Mouse (Mus musculus): ENCODE measurements around the gene Olfr297. TPM values are rescaled to one million over a fixed set of nuclear protein-coding genes. Genes with fewer than 3 reads are reported as not detected.

Gene Olfr297
- polyA plus RNA-seq (2015; fragmentation: Nextera tagmentation; extraction: Ambion mirVana) = not detected in 2 replicates

DNA sequence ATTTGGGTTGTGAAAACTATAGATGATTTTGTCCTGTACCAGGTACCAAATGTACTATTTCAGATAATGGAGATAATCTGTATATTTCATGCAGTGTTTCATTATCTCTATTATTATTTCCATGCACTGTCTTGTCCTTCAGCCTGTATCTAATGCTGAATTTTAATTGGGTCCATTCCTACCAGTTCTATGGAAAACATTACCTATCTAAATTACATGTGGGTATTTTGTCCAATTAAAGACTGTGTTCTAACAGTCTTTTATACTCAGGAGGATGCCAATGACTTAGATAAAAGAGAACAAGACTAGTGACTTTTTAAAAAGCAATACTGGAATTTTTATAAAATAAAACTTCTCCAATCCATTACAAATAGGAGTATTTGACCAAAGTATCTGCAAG, at the start of gene Olfr297:
Olfr297 (plus strand) TSS at position 301 of the 400 bp plus-strand sequence.
- H3K4me2 ChIP-seq (replicated peaks; ENCODE audit: low read depth) = no peak within 1 kb of the TSS
- no peaks in the 10 kb centered on the region for H3K27me3 ChIP-seq (replicated peaks; ENCODE audit: control insufficient read depth, insufficient read depth, low read length)
- no peak within 1 kb of the TSS for H3K9ac ChIP-seq (ENCODE audit: low read depth, low read length)
- no peaks in the 10 kb centered on the region for H3K4me1 ChIP-seq (replicated peaks; ENCODE audit: control insufficient read depth, insufficient read depth, low read length)
- H3K4me3 ChIP-seq (ENCODE audit: low read depth, low read length) = no peak within 1 kb of the TSS
- H3K27ac ChIP-seq (ENCODE audit: low read depth, low read length) = no peak within 1 kb of the TSS
- TF ChIP-seq CTCF (IDR thresholded peaks at IDR 0.05; ENCODE audit: low read depth) = no peak
- ATAC-seq = no peak
- no peaks in the 10 kb centered on the region for H3K36me3 ChIP-seq (ENCODE audit: control insufficient read depth, insufficient read depth)
- no peaks in the 10 kb centered on the region for H3K9me3 ChIP-seq (ENCODE audit: control insufficient read depth)

DNA sequence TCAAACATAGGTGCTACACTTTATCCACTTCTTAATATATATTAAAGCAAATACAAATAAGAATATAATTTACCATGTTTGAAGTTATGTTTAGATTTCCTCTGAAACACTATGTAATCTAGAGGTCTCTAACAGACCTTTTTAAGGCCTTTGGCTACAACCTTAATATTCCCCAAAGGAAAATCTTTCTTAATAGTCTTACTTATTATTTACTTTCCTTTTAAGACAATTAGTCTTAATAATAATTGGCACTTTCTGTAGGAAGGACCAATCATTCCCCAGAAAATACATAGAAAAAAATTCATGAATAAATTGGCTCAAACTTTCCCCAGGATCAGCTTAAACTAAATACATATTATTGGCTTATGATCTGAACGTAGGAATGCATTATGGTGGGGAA, 27.4 kb upstream of the Olfr297 start, which contains the start of gene Olfr298:
Olfr298 (minus strand) TSS at position 101 of the 400 bp plus-strand sequence.
- no peak for ATAC-seq
- no peaks in the 10 kb centered on the region for H3K9me3 ChIP-seq (ENCODE audit: control insufficient read depth)
- no peaks in the 10 kb centered on the region for H3K4me1 ChIP-seq (replicated peaks; ENCODE audit: control insufficient read depth, insufficient read depth, low read length)
- no peak within 1 kb of the TSS for H3K27ac ChIP-seq (ENCODE audit: low read depth, low read length)
- H3K9ac ChIP-seq (ENCODE audit: low read depth, low read length) = no peak within 1 kb of the TSS
- no peak for TF ChIP-seq CTCF (IDR thresholded peaks at IDR 0.05; ENCODE audit: low read depth)
- WGBS = 81% methylated on average over 1 of the region's 1 CpGs
- no peaks in the 10 kb centered on the region for H3K27me3 ChIP-seq (replicated peaks; ENCODE audit: control insufficient read depth, insufficient read depth, low read length)
- H3K4me3 ChIP-seq (ENCODE audit: low read depth, low read length) = no peak within 1 kb of the TSS
- H3K4me2 ChIP-seq (replicated peaks; ENCODE audit: low read depth) = no peak within 1 kb of the TSS
- no peaks in the 10 kb centered on the region for H3K36me3 ChIP-seq (ENCODE audit: control insufficient read depth, insufficient read depth)

Other genes starting within 250 kb of the Olfr297 start
- not detected in 2 replicates for gene Olfr310, start 242.8 kb upstream of the Olfr297 start, polyA plus RNA-seq (2015; fragmentation: Nextera tagmentation; extraction: Ambion mirVana)
- not detected in 2 replicates for gene Olfr309, start 206.3 kb upstream of the Olfr297 start, polyA plus RNA-seq (2015; fragmentation: Nextera tagmentation; extraction: Ambion mirVana)
- not detected in 2 replicates for gene Olfr308, start 194.3 kb upstream of the Olfr297 start, polyA plus RNA-seq (2015; fragmentation: Nextera tagmentation; extraction: Ambion mirVana)
- gene Olfr307, start 182.4 kb upstream of the Olfr297 start, polyA plus RNA-seq (2015; fragmentation: Nextera tagmentation; extraction: Ambion mirVana) = not detected in 2 replicates
- gene Olfr305, start 153.0 kb upstream of the Olfr297 start, polyA plus RNA-seq (2015; fragmentation: Nextera tagmentation; extraction: Ambion mirVana) = not detected in 2 replicates
- not detected in 2 replicates for gene Olfr304, start 133.3 kb upstream of the Olfr297 start, polyA plus RNA-seq (2015; fragmentation: Nextera tagmentation; extraction: Ambion mirVana)
- not detected in 2 replicates for gene Olfr303, start 122.2 kb upstream of the Olfr297 start, polyA plus RNA-seq (2015; fragmentation: Nextera tagmentation; extraction: Ambion mirVana)
- not detected in 2 replicates for gene Olfr301, start 116.1 kb upstream of the Olfr297 start, polyA plus RNA-seq (2015; fragmentation: Nextera tagmentation; extraction: Ambion mirVana)
- not detected in 2 replicates for gene Olfr299, start 60.0 kb upstream of the Olfr297 start, polyA plus RNA-seq (2015; fragmentation: Nextera tagmentation; extraction: Ambion mirVana)
- not detected in 2 replicates for gene Olfr298, start 27.5 kb upstream of the Olfr297 start, polyA plus RNA-seq (2015; fragmentation: Nextera tagmentation; extraction: Ambion mirVana)
- not detected in 2 replicates for gene Olfr295, start 63.9 kb downstream of the Olfr297 start, polyA plus RNA-seq (2015; fragmentation: Nextera tagmentation; extraction: Ambion mirVana)
- gene Olfr294, start 96.7 kb downstream of the Olfr297 start, polyA plus RNA-seq (2015; fragmentation: Nextera tagmentation; extraction: Ambion mirVana) = not detected in 2 replicates
- not detected in 2 replicates for gene Olfr293, start 129.1 kb downstream of the Olfr297 start, polyA plus RNA-seq (2015; fragmentation: Nextera tagmentation; extraction: Ambion mirVana)
- not detected in 2 replicates for gene Olfr292, start 168.4 kb downstream of the Olfr297 start, polyA plus RNA-seq (2015; fragmentation: Nextera tagmentation; extraction: Ambion mirVana)